Mouse (Mus musculus) limb, embryonic 12.5 days (tissue): ENCODE data around the gene Dkkl1. TPM values are rescaled to one million over a fixed set of nuclear protein-coding genes. Genes with fewer than 3 reads are reported as not detected.

Source experiments
- ATAC-seq: fragments of 200-750 bp; cut with Nextera tagmentation; 2 replicates; pipeline ENCODE4 v1.8.0; 2017; ENCODE audit warnings: low read depth, moderate TSS enrichment; ENCODE audit not compliant: insufficient number of reproducible peaks, insufficient read depth, low FRiP score, low TSS enrichment
- H3K27ac ChIP-seq: fragments of 300-500 bp; sonication (generic); 2 replicates; pipeline ENCODE4 v1.5.1; 2016; ENCODE audit warnings: mild to moderate bottlenecking, moderate library complexity
- H3K27me3 ChIP-seq: fragments of 300-500 bp; sonication (generic); 2 replicates; pipeline ENCODE4 v1.6.1; 2016; ENCODE audit warnings: mild to moderate bottlenecking, moderate library complexity
- H3K36me3 ChIP-seq: fragments of 300-500 bp; sonication (generic); 2 replicates; pipeline ENCODE4 v1.6.1; 2016; ENCODE audit warnings: mild to moderate bottlenecking, moderate library complexity
- H3K4me1 ChIP-seq: fragments of 300-500 bp; sonication (generic); replicated peaks from 2 replicates; pipeline ENCODE4 v1.6.1; 2016
- H3K4me2 ChIP-seq: fragments of 300-500 bp; sonication (generic); 2 replicates; pipeline ENCODE4 v1.6.1; 2016; ENCODE audit warnings: mild to moderate bottlenecking, moderate library complexity
- H3K4me3 ChIP-seq: fragments of 300-500 bp; sonication (generic); replicated peaks from 2 replicates; pipeline ENCODE4 v1.5.1; 2016; ENCODE audit warnings: mild to moderate bottlenecking
- H3K9ac ChIP-seq: fragments of 300-500 bp; sonication (generic); replicated peaks from 2 replicates; pipeline ENCODE4 v1.6.1; 2016; ENCODE audit warnings: mild to moderate bottlenecking, moderate library complexity
- H3K9me3 ChIP-seq: fragments of 300-500 bp; sonication (generic); 2 replicates; pipeline ENCODE4 v1.6.1; 2016; ENCODE audit warnings: mild to moderate bottlenecking, moderate library complexity
- WGBS: fragments of 180-500 bp; shearing (Covaris S2); methylation state at CpG from one replicate; pipeline ENCODE4 v1.1.7; 2016; 5-methylcytosine and 5-hydroxymethylcytosine counted together
- polyA plus RNA-seq: library from polyadenylated mRNA; unstranded; fragments of >200 nt; fragmentation: Nextera tagmentation; extraction: Ambion mirVana; gene quantifications from 2 replicates; pipeline ENCODE4 v1.2.1, GENCODE M21; 2016

The Dkkl1 gene
- polyA plus RNA-seq, 1 experiment from 2014 or later, result 0.80 TPM

DNA sequence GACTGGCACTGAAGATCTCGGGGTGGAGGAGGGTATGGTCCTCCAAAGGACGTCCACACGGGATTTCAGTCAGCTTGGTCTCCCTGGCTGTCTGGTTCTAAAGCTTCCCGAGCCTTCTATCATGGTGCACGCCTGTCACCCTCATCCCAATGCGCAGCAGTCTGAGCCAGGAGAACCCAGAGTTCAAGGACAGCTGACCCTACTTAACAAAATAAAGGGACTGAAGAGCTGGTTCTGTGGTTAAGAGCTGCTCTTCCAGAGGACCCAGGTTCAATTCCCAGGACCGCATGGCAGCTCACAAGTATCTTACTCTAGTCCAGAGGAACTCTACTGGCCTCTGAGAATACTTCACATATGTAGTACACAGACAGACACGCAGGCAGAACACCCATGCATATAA is 17.1 kb upstream of the Dkkl1 start:
- H3K36me3 ChIP-seq, result peaks cover 95% of the 10 kb centered on the region
- no peak overlapping the region for H3K4me2 ChIP-seq
- no peak for ATAC-seq
- peaks cover 21% of the 10 kb centered on the region for H3K4me1 ChIP-seq
- H3K27ac ChIP-seq, result no peak overlapping the region
- H3K9me3 ChIP-seq, result no peaks in the 10 kb centered on the region
- no peak overlapping the region for H3K4me3 ChIP-seq
- no peaks in the 10 kb centered on the region for H3K27me3 ChIP-seq
- H3K9ac ChIP-seq, result no peak overlapping the region
- 93% methylated on average over 8 of the region's 8 CpGs for WGBS

GRCm38 (mm10) chr7:45228548-45228947 is 16.6 kb upstream of the Dkkl1 start:
- Histone ChIP-seq H3K27me3 (no peaks in the 10 kb centered on the region), H3K4me2 (no peak overlapping the region), H3K27ac (no peak overlapping the region), H3K9me3 (no peaks in the 10 kb centered on the region), H3K4me3 (no peak overlapping the region), H3K9ac (no peak overlapping the region), H3K4me1 (peaks cover 16% of the 10 kb centered on the region), H3K36me3 (peaks cover 97% of the 10 kb centered on the region)
- peak; percentile 29; the same call in 1 of the 2 replicates for ATAC-seq
- WGBS, result 95% methylated on average over 18 of the region's 18 CpGs

GRCm38 (mm10) chr7:45226421-45226820 is 14.5 kb upstream of the Dkkl1 start:
- H3K4me2 ChIP-seq, result no peak overlapping the region
- no peaks in the 10 kb centered on the region for H3K9me3 ChIP-seq
- peaks cover 97% of the 10 kb centered on the region for H3K36me3 ChIP-seq
- H3K9ac ChIP-seq, result no peak overlapping the region
- no peaks in the 10 kb centered on the region for H3K4me1 ChIP-seq
- 93% methylated on average over 5 of the region's 5 CpGs for WGBS
- ATAC-seq, result no peak
- no peaks in the 10 kb centered on the region for H3K27me3 ChIP-seq
- H3K4me3 ChIP-seq, result no peak overlapping the region
- no peak overlapping the region for H3K27ac ChIP-seq

DNA sequence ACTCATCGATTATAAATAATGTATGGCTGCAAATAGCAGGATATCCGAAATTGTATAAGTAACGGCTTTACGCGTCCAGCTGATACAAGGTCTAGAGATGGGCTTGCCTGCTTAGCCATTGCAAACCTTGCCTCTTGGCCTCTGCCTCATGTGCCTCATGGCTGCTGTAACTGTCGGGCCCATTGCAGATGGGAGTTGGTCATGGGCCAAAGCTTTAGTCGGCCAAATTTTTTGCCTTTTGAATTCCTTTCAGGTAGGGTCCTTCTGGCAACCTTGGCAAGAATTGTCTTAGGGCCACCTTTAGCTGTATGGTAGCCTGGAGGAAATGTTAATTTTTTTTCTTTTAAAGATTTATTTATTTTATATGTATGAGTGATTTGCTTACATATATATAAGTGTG is 12.9 kb upstream of the Dkkl1 start:
- Histone ChIP-seq H3K4me2 (no peak overlapping the region), H3K27ac (no peak overlapping the region), H3K27me3 (no peaks in the 10 kb centered on the region), H3K4me3 (no peak overlapping the region), H3K4me1 (peaks cover 11% of the 10 kb centered on the region), H3K9me3 (no peaks in the 10 kb centered on the region), H3K36me3 (peaks cover 98% of the 10 kb centered on the region), H3K9ac (no peak overlapping the region)
- ATAC-seq, result no peak
- WGBS, result 96% methylated on average over 7 of the region's 7 CpGs

GRCm38 (mm10) chr7:45221680-45222079 is 9.7 kb upstream of the Dkkl1 start:
- WGBS, result 83% methylated on average over 2 of the region's 2 CpGs
- Histone ChIP-seq H3K36me3 (peaks cover 96% of the 10 kb centered on the region), H3K27me3 (no peaks in the 10 kb centered on the region), H3K4me1 (peaks cover 40% of the 10 kb centered on the region), H3K4me2 (no peak overlapping the region), H3K27ac (no peak overlapping the region), H3K9me3 (no peaks in the 10 kb centered on the region), H3K9ac (no peak overlapping the region), H3K4me3 (no peak overlapping the region)
- ATAC-seq, result no peak

GRCm38 (mm10) chr7:45216442-45217183 is 4.7 kb upstream of the Dkkl1 start:
- Histone ChIP-seq H3K4me1 (peaks cover 43% of the 10 kb centered on the region), H3K27me3 (peaks cover 13% of the 10 kb centered on the region)
- under 1% methylated on average over 13 of the region's 13 CpGs for WGBS

DNA sequence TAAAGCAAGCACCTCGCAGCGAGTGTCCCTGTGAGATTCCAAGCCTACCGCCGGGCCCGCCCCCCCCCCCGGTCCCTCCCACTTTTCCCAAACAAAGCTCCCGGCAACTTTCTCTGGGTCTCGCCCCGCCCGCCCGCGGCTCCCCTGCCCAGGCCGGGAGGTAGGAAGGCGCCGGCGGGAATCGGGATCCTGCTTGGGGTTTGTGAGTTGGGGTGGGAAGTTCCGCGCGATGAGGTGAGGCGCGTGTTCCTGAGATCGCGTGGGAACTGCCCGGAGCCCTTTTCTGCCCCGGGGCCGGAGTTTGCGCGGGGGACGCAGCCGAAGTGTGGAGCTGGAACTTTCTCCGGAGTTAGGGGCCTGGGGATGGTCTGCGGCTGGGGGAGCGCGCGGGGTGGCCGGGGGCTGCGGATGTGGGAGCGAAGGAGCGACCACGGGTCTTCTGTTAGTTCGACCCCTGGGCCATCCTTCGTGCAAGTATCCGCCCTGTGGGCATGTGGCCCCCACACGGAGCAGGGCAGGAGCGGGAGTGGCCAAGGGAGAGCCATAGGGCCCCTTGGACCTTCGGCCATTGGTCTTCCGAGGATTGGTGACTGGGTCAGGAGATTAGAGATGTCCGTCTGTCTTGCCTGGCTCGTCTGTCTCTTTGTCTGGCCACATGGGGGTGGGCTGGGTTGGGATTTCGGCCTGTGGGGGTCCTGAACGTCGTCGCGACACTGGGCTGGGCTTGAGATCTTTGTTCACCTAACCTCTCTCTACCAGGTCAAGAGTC is 3.9 kb upstream of the Dkkl1 start, which contains the start of gene Tead2:
Tead2 (plus strand) TSS at position 81 of the 769 bp plus-strand sequence.
- Histone ChIP-seq H3K9me3 (no peaks in the 10 kb centered on the region), H3K27ac (peak within 1 kb of the TSS; percentile 99), H3K4me1 (peaks cover 43% of the 10 kb centered on the region), H3K9ac (peak within 1 kb of the TSS; percentile 99), H3K27me3 (peaks cover 20% of the 10 kb centered on the region), H3K36me3 (peaks cover 38% of the 10 kb centered on the region), H3K4me2 (peak within 1 kb of the TSS; percentile 98), H3K4me3 (peak within 1 kb of the TSS; percentile 88)
- under 1% methylated on average over 55 of the region's 55 CpGs for WGBS
- peak; percentile 53 for ATAC-seq

More at GRCm38 (mm10) chr7:45216442-45217183, 4.7 kb upstream of the Dkkl1 start:
- peak; percentile 85 for ATAC-seq
- Histone ChIP-seq H3K4me3 (peak overlapping the region; percentile 88), H3K4me2 (peak overlapping the region; percentile 98), H3K9ac (peak overlapping the region; percentile 99), H3K27ac (peak overlapping the region; percentile 99), H3K9me3 (no peaks in the 10 kb centered on the region), H3K36me3 (peaks cover 45% of the 10 kb centered on the region)

- 55% methylated on average over 5 of the region's 5 CpGs for WGBS
- H3K27me3 ChIP-seq, result peaks cover 35% of the 10 kb centered on the region
- no peaks in the 10 kb centered on the region for H3K9me3 ChIP-seq
- H3K4me3 ChIP-seq, result no peak overlapping the region
- ATAC-seq, result no peak
- H3K27ac ChIP-seq, result no peak overlapping the region
- H3K9ac ChIP-seq, result no peak overlapping the region
- H3K4me2 ChIP-seq, result no peak overlapping the region
- H3K36me3 ChIP-seq, result peaks cover 16% of the 10 kb centered on the region
- H3K4me1 ChIP-seq, result peaks cover 22% of the 10 kb centered on the region
Measured at GRCm38 (mm10) chr7:45213708-45214107, 1.8 kb upstream of the Dkkl1 start.

GRCm38 (mm10) chr7:45212356-45212755 is 409 bp upstream of the Dkkl1 start:
- Histone ChIP-seq H3K27ac (no peak overlapping the region), H3K36me3 (peaks cover 3% of the 10 kb centered on the region), H3K4me3 (0 out of 2 replicates have a peak overlapping the region, but pooled peaks have one; percentile 19), H3K4me1 (peaks cover 9% of the 10 kb centered on the region), H3K27me3 (peaks cover 35% of the 10 kb centered on the region), H3K9me3 (0 out of 2 replicates have a peak, but pooled peaks cover 4% of the 10 kb centered on the region), H3K9ac (no peak overlapping the region), H3K4me2 (peak overlapping the region; percentile 34; the same call in 1 of the 2 replicates)
- ATAC-seq, result no peak
- WGBS, result 75% methylated on average over 7 of the region's 7 CpGs

- 66% methylated on average over 10 of the region's 10 CpGs for WGBS
- Histone ChIP-seq H3K27me3 (peaks cover 35% of the 10 kb centered on the region), H3K9me3 (0 out of 2 replicates have a peak, but pooled peaks cover 4% of the 10 kb centered on the region), H3K4me1 (peaks cover 4% of the 10 kb centered on the region; the same call in 1 of the 2 replicates), H3K4me3 (no peak overlapping the region), H3K27ac (no peak overlapping the region), H3K4me2 (no peak overlapping the region), H3K36me3 (no peaks in the 10 kb centered on the region), H3K9ac (no peak overlapping the region)
- no peak for ATAC-seq
Measured at GRCm38 (mm10) chr7:45211070-45211469, 877 bp downstream of the Dkkl1 start.

DNA sequence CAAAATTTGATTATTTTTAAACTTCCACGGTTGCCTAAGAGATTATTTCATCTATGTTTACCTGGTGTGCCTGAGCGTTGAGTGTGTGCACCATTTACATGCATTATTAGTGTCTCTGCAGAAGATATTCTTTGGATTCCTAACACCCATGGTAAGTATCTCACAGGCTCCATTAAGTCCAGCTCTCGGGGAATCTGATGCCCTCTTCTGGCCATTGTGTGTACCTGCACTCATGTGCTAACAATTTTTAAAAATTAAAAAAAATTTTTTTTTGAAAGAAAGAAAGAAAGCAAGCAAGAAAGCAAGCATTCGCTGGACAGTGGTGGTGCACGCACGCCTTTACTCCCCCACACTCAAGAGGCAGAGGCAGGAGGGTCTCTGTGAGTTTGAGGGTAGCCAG is 3.7 kb downstream of the Dkkl1 start:
- Histone ChIP-seq H3K4me2 (no peak overlapping the region), H3K4me3 (no peak overlapping the region), H3K27ac (no peak overlapping the region), H3K4me1 (peaks cover 4% of the 10 kb centered on the region; the same call in 1 of the 2 replicates), H3K9ac (no peak overlapping the region), H3K27me3 (peaks cover 32% of the 10 kb centered on the region), H3K36me3 (no peaks in the 10 kb centered on the region), H3K9me3 (0 out of 2 replicates have a peak, but pooled peaks cover 4% of the 10 kb centered on the region)
- 82% methylated on average over 6 of the region's 6 CpGs for WGBS
- no peak for ATAC-seq
